Mouse (Mus musculus): ENCODE data around the gene Dgkh. TPM values are rescaled to one million over a fixed set of nuclear protein-coding genes. Genes with fewer than 3 reads are reported as not detected.

Gene Dgkh
- total and polyA plus RNA-seq, 2 experiments from 2014 or later: 2.7 to 16.2 TPM

DNA sequence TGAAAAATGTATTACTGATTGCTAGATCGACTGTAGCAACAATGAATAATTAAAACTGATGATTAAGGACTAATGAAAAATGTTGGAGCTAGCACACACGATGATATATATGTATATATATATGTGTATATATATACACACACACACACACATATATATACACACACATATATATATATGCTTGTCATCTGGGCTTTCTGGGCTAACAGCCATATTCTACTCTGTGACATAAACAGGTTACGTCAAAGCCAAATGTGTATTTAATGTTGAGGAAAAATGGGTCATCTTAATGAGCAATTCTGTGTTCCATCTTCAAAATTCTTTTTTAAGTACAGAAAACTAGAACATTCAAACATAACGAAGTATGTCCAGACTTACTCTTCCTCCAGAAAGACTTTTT is 30.5 kb downstream of the Dgkh start:
- WGBS: 68% methylated on average over 4 of the region's 4 CpGs
- Histone ChIP-seq H3K4me2 (ENCODE audit: low read depth) (no peak overlapping the region), H3K9me3 (ENCODE audit: low read length) (no peaks in the 10 kb centered on the region), H3K4me1 (ENCODE audit: insufficient read depth) (no peaks in the 10 kb centered on the region; the same call in 1 of the 2 replicates), H3K27ac (ENCODE audit: low read depth, low read length) (no peak overlapping the region), H3K9ac (no peak overlapping the region), H3K4me3 (ENCODE audit: low read depth, low read length) (no peak overlapping the region), H3K36me3 (ENCODE audit: insufficient read depth) (no peaks in the 10 kb centered on the region), H3K27me3 (ENCODE audit: insufficient read depth, low read length) (no peaks in the 10 kb centered on the region)
- 0 out of 2 replicates have a peak, but pooled peaks have one; percentile 53 for ATAC-seq
- no peak for TF ChIP-seq CTCF (IDR thresholded peaks at IDR 0.05; ENCODE audit: low read depth)
- DNase-seq: no peak

- Histone ChIP-seq H3K27me3 (ENCODE audit: insufficient read depth, low read length) (no peaks in the 10 kb centered on the region), H3K36me3 (ENCODE audit: insufficient read depth) (no peaks in the 10 kb centered on the region), H3K9me3 (ENCODE audit: low read length) (no peaks in the 10 kb centered on the region), H3K27ac (ENCODE audit: low read depth, low read length) (no peak overlapping the region), H3K9ac (no peak overlapping the region), H3K4me3 (ENCODE audit: low read depth, low read length) (no peak overlapping the region), H3K4me2 (ENCODE audit: low read depth) (no peak overlapping the region), H3K4me1 (ENCODE audit: insufficient read depth) (no peaks in the 10 kb centered on the region; the same call in 1 of the 2 replicates)
- 78% methylated on average over 8 of the region's 8 CpGs for WGBS
- ATAC-seq (no peak), DNase-seq (no peak)
- no peak for TF ChIP-seq CTCF (IDR thresholded peaks at IDR 0.05; ENCODE audit: low read depth)
These were observed 31.1 kb downstream of the Dgkh start for GRCm38 (mm10) chr14:78701501-78701900.

- TF ChIP-seq CTCF (IDR thresholded peaks at IDR 0.05; ENCODE audit: low read depth): no peak
- ATAC-seq (0 out of 2 replicates have a peak, but pooled peaks have one; percentile 41), DNase-seq (no peak)
- H3K4me1 ChIP-seq (ENCODE audit: insufficient read depth): no peaks in the 10 kb centered on the region; the same call in 1 of the 2 replicates
- no peak overlapping the region for H3K27ac ChIP-seq (ENCODE audit: low read depth, low read length)
- WGBS: 76% methylated on average over 9 of the region's 9 CpGs
- no peak overlapping the region for H3K4me3 ChIP-seq (ENCODE audit: low read depth, low read length)
- no peaks in the 10 kb centered on the region for H3K9me3 ChIP-seq (ENCODE audit: low read length)
- no peaks in the 10 kb centered on the region for H3K27me3 ChIP-seq (ENCODE audit: insufficient read depth, low read length)
- H3K4me2 ChIP-seq (ENCODE audit: low read depth): no peak overlapping the region
- no peak overlapping the region for H3K9ac ChIP-seq
- H3K36me3 ChIP-seq (ENCODE audit: insufficient read depth): no peaks in the 10 kb centered on the region
These were observed 31.5 kb downstream of the Dgkh start for GRCm38 (mm10) chr14:78701087-78701486.

DNA sequence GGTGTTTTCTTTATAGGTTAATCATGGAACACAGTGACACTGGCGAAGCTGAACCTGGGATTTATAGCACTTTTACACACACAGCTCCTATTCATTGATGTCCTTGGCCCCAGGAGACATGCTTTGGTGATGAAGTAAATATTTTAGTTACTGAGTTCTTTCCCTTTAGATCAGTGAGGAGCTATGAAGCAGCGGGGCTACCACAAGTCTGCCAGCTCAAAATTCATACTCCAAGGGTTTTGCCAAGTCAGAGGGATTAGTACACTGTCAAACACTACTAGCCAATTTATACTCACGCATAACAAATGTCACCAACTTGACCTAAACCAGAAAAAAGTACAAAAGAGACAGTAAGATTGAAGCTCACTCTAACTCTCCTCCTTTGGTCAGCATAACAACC is 32.9 kb downstream of the Dgkh start:
- no peak for ATAC-seq

GRCm38 (mm10) chr14:78699196-78699595 is 33.4 kb downstream of the Dgkh start:
- H3K27me3 ChIP-seq (ENCODE audit: insufficient read depth, low read length): no peaks in the 10 kb centered on the region
- H3K4me2 ChIP-seq (ENCODE audit: low read depth): no peak overlapping the region
- no peak overlapping the region for H3K4me3 ChIP-seq (ENCODE audit: low read depth, low read length)
- H3K27ac ChIP-seq (ENCODE audit: low read depth, low read length): no peak overlapping the region
- 64% methylated on average over 5 of the region's 5 CpGs for WGBS
- H3K4me1 ChIP-seq (ENCODE audit: insufficient read depth): no peaks in the 10 kb centered on the region; the same call in 1 of the 2 replicates
- peak; percentile 33 for DNase-seq
- peak; percentile 72; the same call in 1 of the 2 replicates for ATAC-seq
- H3K9me3 ChIP-seq (ENCODE audit: low read length): no peaks in the 10 kb centered on the region
- no peaks in the 10 kb centered on the region for H3K36me3 ChIP-seq (ENCODE audit: insufficient read depth)
- H3K9ac ChIP-seq: no peak overlapping the region
- TF ChIP-seq CTCF (IDR thresholded peaks at IDR 0.05; ENCODE audit: low read depth): no peak

More for the DNA sequence above, 32.9 kb downstream of the Dgkh start:
- Histone ChIP-seq H3K4me1 (ENCODE audit: insufficient read depth) (no peaks in the 10 kb centered on the region; the same call in 1 of the 2 replicates), H3K9ac (no peak overlapping the region), H3K4me2 (ENCODE audit: low read depth) (no peak overlapping the region), H3K4me3 (ENCODE audit: low read depth, low read length) (no peak overlapping the region), H3K27ac (ENCODE audit: low read depth, low read length) (no peak overlapping the region), H3K27me3 (ENCODE audit: insufficient read depth, low read length) (no peaks in the 10 kb centered on the region), H3K36me3 (ENCODE audit: insufficient read depth) (no peaks in the 10 kb centered on the region), H3K9me3 (ENCODE audit: low read length) (no peaks in the 10 kb centered on the region)
- WGBS: 76% methylated on average over 3 of the region's 3 CpGs
- no peak for DNase-seq
- no peak for TF ChIP-seq CTCF (IDR thresholded peaks at IDR 0.05; ENCODE audit: low read depth)

DNA sequence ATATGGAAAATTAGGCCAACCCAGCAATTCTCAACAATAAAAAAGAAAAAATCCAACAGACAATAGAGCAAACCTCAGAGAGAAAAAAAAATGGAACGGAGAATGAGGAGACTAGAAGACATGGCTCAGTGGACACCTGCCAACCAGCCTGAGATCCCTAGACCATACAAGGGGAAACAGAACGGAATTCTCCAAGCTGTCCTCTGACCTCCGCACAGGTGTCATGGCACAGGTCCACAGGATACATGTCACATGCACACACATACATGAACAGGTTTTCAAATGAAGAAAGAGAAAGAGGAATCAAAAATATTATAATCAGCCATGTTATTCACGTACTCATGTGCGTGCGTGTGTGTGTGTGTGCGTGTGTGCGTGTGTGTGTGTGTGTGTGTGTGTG is 38.5 kb downstream of the Dgkh start:
- H3K9me3 ChIP-seq (ENCODE audit: low read length): no peaks in the 10 kb centered on the region
- no peak overlapping the region for H3K27ac ChIP-seq (ENCODE audit: low read depth, low read length)
- TF ChIP-seq CTCF (IDR thresholded peaks at IDR 0.05; ENCODE audit: low read depth): no peak
- H3K36me3 ChIP-seq (ENCODE audit: insufficient read depth): no peaks in the 10 kb centered on the region
- H3K9ac ChIP-seq: no peak overlapping the region
- no peak overlapping the region for H3K4me2 ChIP-seq (ENCODE audit: low read depth)
- DNase-seq: no peak
- H3K27me3 ChIP-seq (ENCODE audit: insufficient read depth, low read length): no peaks in the 10 kb centered on the region
- H3K4me1 ChIP-seq (ENCODE audit: insufficient read depth): no peaks in the 10 kb centered on the region
- WGBS: 92% methylated on average over 8 of the region's 8 CpGs
- no peak for ATAC-seq
- H3K4me3 ChIP-seq (ENCODE audit: low read depth, low read length): no peak overlapping the region

GRCm38 (mm10) chr14:78692602-78693001 is 40.0 kb downstream of the Dgkh start:
- Histone ChIP-seq H3K9ac (no peak overlapping the region), H3K36me3 (ENCODE audit: insufficient read depth) (no peaks in the 10 kb centered on the region), H3K4me1 (ENCODE audit: insufficient read depth) (no peaks in the 10 kb centered on the region), H3K27me3 (ENCODE audit: insufficient read depth, low read length) (no peaks in the 10 kb centered on the region), H3K27ac (ENCODE audit: low read depth, low read length) (no peak overlapping the region), H3K9me3 (ENCODE audit: low read length) (no peaks in the 10 kb centered on the region), H3K4me2 (ENCODE audit: low read depth) (no peak overlapping the region), H3K4me3 (ENCODE audit: low read depth, low read length) (no peak overlapping the region)
- ATAC-seq (no peak), DNase-seq (no peak)
- WGBS: 62% methylated on average over 4 of the region's 4 CpGs
- TF ChIP-seq CTCF (IDR thresholded peaks at IDR 0.05; ENCODE audit: low read depth): no peak

All from forebrain, postnatal 0 days (tissue).